Mouse (Mus musculus): ENCODE measurements around the gene Foxn3.

Gene Foxn3

DNA sequence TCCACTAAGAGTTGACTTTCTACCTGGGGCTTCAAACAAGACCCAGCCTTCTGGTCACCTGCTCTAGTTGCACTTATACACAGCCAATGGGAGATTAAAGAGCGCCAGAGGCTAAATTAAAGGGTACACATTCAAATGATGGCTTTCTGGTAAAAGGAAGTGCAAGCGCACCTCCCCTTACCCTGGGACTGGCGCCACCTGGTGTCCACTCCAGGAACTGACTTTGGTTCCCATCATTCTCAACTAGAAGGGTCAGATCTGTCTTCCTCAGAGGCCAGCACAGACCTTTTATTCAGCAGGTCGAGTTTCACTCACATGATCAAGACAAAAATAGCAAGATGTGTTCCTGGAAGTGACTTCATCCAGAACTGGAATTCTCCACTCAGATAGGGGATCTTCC lies 413.3 kb downstream of the Foxn3 start:
- peak; percentile 90 for DNase-seq

DNA sequence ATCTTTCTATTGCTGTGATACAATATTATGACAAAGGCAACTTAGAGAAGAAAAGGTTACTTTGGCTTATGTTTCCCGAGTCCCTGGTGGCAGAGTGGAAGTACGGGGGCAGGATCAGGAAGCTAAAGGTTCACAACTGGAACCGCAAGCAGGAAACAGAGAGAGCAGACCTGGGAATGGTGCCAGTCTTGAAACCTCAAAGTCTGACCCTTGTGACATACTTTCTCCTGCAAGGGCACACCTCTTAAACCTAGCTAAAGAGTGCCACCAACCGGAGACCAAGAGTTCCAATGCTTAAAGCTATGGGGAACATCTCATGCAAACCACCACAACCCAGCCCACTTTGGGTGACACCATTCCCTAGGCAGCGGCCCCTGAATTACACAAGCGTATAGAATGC lies 414.2 kb downstream of the Foxn3 start:
- DNase-seq: no peak
